Mouse (Mus musculus) urinary bladder, postnatal 0 days (tissue): ENCODE data around the gene Serpina12. TPM values are rescaled to one million over a fixed set of nuclear protein-coding genes. Genes with fewer than 3 reads are reported as not detected.

ENCODE experiments used
- polyA plus RNA-seq: library from polyadenylated mRNA; unstranded; fragments of >200 nt; fragmentation: Nextera tagmentation; extraction: Ambion mirVana; gene quantifications from 2 replicates; pipeline ENCODE4 v1.2.1, GENCODE M21; 2015

Gene Serpina12
- polyA plus RNA-seq: not detected in 2 replicates

DNA sequence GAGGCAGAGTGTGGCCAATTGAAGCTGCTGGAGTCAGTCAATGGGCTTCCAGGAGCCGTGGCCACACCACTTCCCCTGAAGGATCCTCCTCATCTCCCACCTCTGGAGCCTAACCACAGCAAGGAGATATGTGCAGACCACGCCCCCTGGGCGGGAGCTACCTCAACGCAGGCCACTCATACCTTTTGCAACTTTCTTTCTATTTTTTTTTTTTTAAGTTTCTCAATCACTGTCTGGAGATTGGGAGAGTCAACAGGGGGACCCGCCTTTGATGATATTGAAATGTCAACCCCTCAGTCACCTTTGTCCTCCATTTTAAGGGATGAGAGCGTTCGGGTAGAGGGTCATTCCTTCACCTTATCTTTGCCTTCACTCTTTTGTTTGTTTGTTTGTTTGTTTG lies at the start of gene Serpina12:
Gene Serpina12 (minus strand): TSS at position 101 of the 400 bp plus-strand sequence.

DNA sequence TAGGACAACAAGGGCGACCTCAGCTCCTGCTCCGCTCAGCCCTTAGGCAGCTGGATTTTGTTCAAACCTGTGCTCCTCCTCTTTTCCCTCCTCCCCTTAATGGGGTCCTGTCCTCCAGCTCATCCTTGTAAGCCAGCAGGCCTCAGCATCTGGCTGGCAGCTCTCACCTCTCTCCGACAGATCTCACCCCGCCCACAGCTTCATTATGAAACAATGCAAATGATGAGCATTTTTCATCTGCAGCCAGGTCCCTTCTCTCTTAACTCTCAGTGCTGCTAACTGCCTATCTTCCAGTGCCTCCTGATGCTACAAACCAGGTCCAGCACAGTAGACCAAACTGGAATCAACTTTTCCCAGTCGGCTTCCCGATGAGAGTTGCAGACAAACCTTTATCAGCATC lies 30.6 kb downstream of the Serpina12 start, which contains the start of gene Serpina9:
Gene Serpina9 (minus strand): TSS at position 136 of the 400 bp plus-strand sequence.

DNA sequence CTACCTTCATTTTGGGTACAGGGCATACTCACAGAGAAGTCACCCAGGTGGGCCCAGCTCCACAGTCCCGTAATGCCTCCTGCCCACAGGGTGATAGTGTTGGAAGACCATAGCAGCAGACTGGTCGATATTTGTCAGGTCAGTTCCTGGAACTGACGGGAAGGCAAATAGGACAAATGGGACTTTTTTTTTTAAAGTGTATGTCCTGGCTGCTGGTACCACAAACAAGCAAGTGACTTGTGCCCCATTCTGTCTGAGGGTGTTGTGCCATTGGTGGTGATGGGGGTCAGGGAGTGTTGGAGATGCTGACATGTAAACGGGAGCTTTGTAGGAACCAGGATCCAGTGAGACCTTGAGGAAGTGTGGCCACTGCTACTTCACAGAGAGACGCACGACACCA lies 54.4 kb downstream of the Serpina12 start, which contains the start of gene Serpina11:
Gene Serpina11 (minus strand): TSS at position 101 of the 400 bp plus-strand sequence.

Other genes starting within 250 kb of the Serpina12 start
- 0.68 and 3.0 TPM in 2 replicates for gene Serpina1b, start 214.1 kb downstream of the Serpina12 start, polyA plus RNA-seq
- 1.0 and 2.8 TPM in 2 replicates for gene Serpina1a, start 180.9 kb downstream of the Serpina12 start, polyA plus RNA-seq
- gene Serpina1c, start 139.6 kb downstream of the Serpina12 start, polyA plus RNA-seq: 0.42 and 1.4 TPM in 2 replicates
- 1.2 and 5.1 TPM in 2 replicates for gene Serpina1e, start 85.5 kb downstream of the Serpina12 start, polyA plus RNA-seq
- gene Serpina11, start 54.5 kb downstream of the Serpina12 start, polyA plus RNA-seq: 0.13 and 0.23 TPM in 2 replicates
- 0.04 TPM in 1 of 2 replicates, not detected in the other for gene Serpina9, start 30.7 kb downstream of the Serpina12 start, polyA plus RNA-seq
- not detected in 2 replicates for gene Serpina5, start 56.7 kb upstream of the Serpina12 start, polyA plus RNA-seq
- not detected in 2 replicates for gene Serpina3a, start 68.3 kb upstream of the Serpina12 start, polyA plus RNA-seq
- gene Serpina3b, start 83.6 kb upstream of the Serpina12 start, polyA plus RNA-seq: not detected in 2 replicates
- 1.2 and 1.8 TPM in 2 replicates for gene Serpina3c, start 109.4 kb upstream of the Serpina12 start, polyA plus RNA-seq
- gene Serpina3f, start 170.1 kb upstream of the Serpina12 start, polyA plus RNA-seq: 0.08 and 0.18 TPM in 2 replicates
- 27.3 and 28.6 TPM in 2 replicates for gene Serpina3g, start 191.8 kb upstream of the Serpina12 start, polyA plus RNA-seq
- 0.23 and 0.39 TPM in 2 replicates for gene Serpina3i, start 218.7 kb upstream of the Serpina12 start, polyA plus RNA-seq